Mouse (Mus musculus): ENCODE results near the gene Svep1. TPM values are rescaled to one million over a fixed set of nuclear protein-coding genes. Genes with fewer than 3 reads are reported as not detected.

The Svep1 gene
- total RNA-seq, 2 experiments from 2014 or later = 0.64 to 0.72 TPM

- TF ChIP-seq CTCF (conservative IDR thresholded peaks at IDR 0.05) = no peak
- no peak for DNase-seq (ENCODE audit: low spot score in 2 of 2)
- H3K4me3 ChIP-seq = no peak overlapping the region
- no peak overlapping the region for H3K27ac ChIP-seq
These were observed 47.1 kb downstream of the Svep1 start for GRCm38 (mm10) chr4:58159564-58159963.

DNA sequence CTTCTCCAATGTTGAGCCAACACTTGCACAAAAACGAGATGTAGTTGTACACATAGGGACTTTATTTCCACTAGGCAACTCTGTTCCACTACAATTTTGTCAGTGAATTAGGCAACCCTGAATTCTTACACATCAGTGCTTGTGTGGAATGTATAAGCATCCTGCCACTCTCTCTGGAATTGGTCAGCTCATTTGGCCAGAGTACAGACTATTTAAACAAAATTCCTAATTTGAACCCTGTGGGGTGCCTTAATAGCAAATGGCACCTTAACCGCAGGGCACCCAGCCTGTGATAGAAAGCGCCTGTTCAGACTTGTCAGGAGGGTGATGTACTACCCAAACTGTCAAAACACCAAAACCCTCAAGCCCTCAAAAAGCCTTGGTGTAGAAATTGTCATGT lies 56.4 kb downstream of the Svep1 start:
- TF ChIP-seq CTCF (conservative IDR thresholded peaks at IDR 0.05) = no peak
- no peak overlapping the region for H3K4me3 ChIP-seq
- no peak for DNase-seq (ENCODE audit: low spot score in 2 of 2)
- H3K27ac ChIP-seq = no peak overlapping the region

DNA sequence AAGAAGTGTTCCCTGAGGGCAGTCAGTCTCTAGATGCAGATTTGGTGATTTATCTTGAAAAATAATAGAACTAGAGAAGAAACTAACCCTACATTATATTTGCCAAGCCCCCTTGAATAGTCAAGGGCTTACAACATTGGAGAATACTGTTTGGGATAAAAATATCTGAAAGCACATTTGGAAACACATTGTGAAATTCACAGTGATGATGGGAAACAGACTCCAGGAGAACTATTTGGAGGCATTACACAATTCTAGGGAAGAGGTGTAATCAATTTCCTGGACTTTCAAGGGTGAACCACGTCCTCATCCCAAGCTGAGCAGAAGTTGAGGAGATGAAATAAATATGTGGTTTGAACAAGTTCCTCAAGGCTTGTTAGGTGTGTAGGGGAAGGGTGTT lies 57.5 kb downstream of the Svep1 start:
- Histone ChIP-seq H3K27ac (no peak overlapping the region), H3K4me3 (no peak overlapping the region)
- no peak for TF ChIP-seq CTCF (conservative IDR thresholded peaks at IDR 0.05)
- no peak for DNase-seq (ENCODE audit: low spot score in 2 of 2)

- no peak overlapping the region for H3K4me3 ChIP-seq
- H3K27ac ChIP-seq = no peak overlapping the region
- TF ChIP-seq CTCF (conservative IDR thresholded peaks at IDR 0.05) = no peak
- no peak for DNase-seq (ENCODE audit: low spot score in 2 of 2)
These were observed 58.1 kb downstream of the Svep1 start for GRCm38 (mm10) chr4:58148547-58148946.

GRCm38 (mm10) chr4:58146676-58147075 lies 60.0 kb downstream of the Svep1 start:
- no peak overlapping the region for H3K4me3 ChIP-seq
- TF ChIP-seq CTCF (conservative IDR thresholded peaks at IDR 0.05) = peak; percentile 47
- no peak for DNase-seq (ENCODE audit: low spot score in 2 of 2)
- H3K27ac ChIP-seq = no peak overlapping the region

DNA sequence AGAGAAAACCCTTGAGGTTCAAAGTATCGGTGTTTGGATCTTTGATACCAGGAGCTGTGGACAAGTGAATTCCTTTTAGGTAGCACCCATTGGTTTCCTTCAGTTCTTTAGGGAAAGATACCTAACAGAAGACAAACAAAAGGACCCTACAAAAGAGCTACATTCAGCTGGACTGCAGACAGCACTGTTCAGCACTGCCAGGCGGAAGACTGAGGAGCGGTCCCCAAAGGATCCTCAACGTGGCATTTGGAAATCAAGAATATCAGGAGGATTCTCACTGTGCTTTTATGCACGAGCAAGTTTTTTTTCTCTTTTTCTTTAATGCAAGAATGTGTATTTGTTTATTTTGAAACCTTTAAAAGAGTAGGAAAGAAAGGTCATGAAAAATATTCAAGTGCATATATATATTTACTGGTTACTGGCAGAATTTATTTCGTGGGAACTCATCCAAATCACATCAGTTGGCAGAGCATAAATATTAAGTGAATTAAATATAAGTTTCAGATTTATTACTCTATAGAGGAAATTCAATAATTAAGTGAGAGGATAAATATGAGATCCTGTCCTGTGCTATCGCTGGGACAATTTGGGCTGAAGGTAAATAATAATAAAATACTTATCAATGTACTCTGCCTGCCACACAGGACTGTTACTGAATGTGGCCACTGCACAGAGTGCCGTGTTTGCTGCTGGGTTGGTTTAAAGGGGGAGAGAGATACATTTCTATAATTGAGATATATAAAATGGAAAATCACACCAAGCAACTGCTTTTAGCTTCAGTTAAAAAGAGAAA lies 66.7 kb downstream of the Svep1 start:
- no peak for TF ChIP-seq CTCF (conservative IDR thresholded peaks at IDR 0.05)
- Histone ChIP-seq H3K27ac (no peak overlapping the region), H3K4me3 (no peak overlapping the region)
- no peak for DNase-seq (ENCODE audit: low spot score in 2 of 2)

DNA sequence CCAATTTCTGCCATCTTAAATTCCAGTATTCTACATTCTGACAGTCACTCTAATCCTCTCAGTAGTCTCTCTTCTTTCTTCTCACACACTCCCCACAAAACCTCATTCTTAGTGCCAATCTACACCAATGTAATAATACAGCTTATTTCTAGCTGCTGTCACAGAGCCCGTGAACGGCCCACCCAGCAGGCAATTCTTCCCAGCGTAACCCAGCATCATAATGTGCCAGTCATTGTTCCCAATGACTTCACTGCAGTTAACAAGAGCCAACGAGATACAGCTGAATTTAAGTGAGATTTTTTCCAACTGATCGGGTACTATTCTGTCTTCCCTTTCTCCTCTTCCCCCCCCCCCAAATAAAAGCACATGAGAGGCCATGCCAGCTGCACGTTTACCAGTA lies 67.4 kb downstream of the Svep1 start:
- no peak for TF ChIP-seq CTCF (conservative IDR thresholded peaks at IDR 0.05)
- H3K27ac ChIP-seq = no peak overlapping the region
- no peak overlapping the region for H3K4me3 ChIP-seq
- DNase-seq (ENCODE audit: low spot score in 2 of 2) = no peak

GRCm38 (mm10) chr4:58133610-58134309 lies 72.9 kb downstream of the Svep1 start:
- Histone ChIP-seq H3K4me3 (no peak overlapping the region), H3K27ac (no peak overlapping the region)
- DNase-seq (ENCODE audit: low spot score in 2 of 2) = no peak
- no peak for TF ChIP-seq CTCF (conservative IDR thresholded peaks at IDR 0.05)

- no peak for TF ChIP-seq CTCF (conservative IDR thresholded peaks at IDR 0.05)
- no peak overlapping the region for H3K27ac ChIP-seq
These were observed 76.8 kb downstream of the Svep1 start for GRCm38 (mm10) chr4:58129844-58130243.

DNA sequence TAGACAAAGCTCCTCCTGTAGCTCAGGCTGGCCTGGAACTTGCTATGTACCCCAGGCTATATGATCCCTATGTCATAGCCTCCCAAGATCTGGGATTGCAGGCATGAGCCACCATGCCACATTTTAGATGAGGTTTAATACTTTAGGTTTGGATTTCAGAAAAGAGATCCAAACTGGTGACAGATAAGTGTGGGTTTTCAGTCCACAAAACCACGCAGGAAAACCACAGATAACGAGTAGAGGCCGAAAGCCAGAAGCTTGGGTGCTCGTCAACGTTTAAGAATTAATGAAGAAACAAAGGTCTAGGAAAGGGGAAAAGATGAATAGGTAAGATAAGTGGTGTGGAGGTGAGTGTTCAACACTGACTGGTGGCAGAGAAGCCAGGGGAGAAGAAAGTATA lies 79.6 kb downstream of the Svep1 start:
- no peak for DNase-seq (ENCODE audit: low spot score in 2 of 2)
- no peak overlapping the region for H3K4me3 ChIP-seq
- TF ChIP-seq CTCF (conservative IDR thresholded peaks at IDR 0.05) = no peak
- H3K27ac ChIP-seq = no peak overlapping the region

More at GRCm38 (mm10) chr4:58129844-58130243, 76.8 kb downstream of the Svep1 start:
- no peak for DNase-seq (ENCODE audit: low spot score in 2 of 2)
- no peak overlapping the region for H3K4me3 ChIP-seq

DNA sequence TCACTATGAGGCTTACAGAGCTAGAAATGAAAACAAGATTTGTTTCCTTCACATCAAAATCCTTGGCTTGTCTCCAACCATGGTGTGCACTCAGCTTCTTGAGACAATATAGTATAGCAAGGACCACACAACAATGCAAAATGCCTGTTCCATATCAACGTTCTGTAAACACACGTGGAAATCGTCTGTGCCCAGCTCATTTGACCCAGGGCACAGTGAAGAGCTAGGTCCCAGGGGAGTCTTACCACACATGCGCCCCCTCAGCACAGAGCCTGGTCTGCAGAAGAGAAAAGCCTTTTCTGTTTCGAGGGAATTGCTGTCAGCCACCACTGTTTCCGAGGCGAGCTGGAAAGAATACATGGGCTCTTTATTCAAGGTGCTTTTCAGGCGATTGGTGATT lies 91.2 kb downstream of the Svep1 start:
- Histone ChIP-seq H3K27ac (no peak overlapping the region), H3K4me3 (no peak overlapping the region)
- no peak for DNase-seq (ENCODE audit: low spot score in 2 of 2)
- no peak for TF ChIP-seq CTCF (conservative IDR thresholded peaks at IDR 0.05)

GRCm38 (mm10) chr4:58111008-58111407 lies 95.7 kb downstream of the Svep1 start:
- DNase-seq (ENCODE audit: low spot score in 2 of 2) = no peak
- no peak overlapping the region for H3K4me3 ChIP-seq
- no peak for TF ChIP-seq CTCF (conservative IDR thresholded peaks at IDR 0.05)
- H3K27ac ChIP-seq = no peak overlapping the region

GRCm38 (mm10) chr4:58109793-58110192 lies 96.9 kb downstream of the Svep1 start:
- H3K27ac ChIP-seq = no peak overlapping the region
- DNase-seq (ENCODE audit: low spot score in 2 of 2) = no peak
- no peak overlapping the region for H3K4me3 ChIP-seq
- TF ChIP-seq CTCF (conservative IDR thresholded peaks at IDR 0.05) = no peak

DNA sequence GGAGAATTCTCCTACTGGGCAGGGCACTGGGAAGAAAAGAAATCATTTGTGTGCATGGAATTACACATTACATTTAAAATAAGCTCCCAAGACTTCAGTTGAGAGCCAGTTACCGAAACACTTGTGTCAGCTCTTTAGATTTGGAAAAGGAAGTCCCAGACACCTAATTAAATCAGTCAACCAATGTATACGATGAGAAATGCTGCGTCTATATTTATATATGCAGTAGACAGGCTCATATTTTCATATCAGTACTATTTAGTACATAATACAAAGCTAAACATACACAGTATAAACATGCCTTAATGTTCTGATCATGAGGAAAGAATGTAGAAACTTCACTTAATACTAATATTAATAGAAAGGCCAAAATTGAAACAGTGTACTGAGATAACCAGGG lies 98.3 kb downstream of the Svep1 start:
- TF ChIP-seq CTCF (conservative IDR thresholded peaks at IDR 0.05) = no peak
- no peak for DNase-seq (ENCODE audit: low spot score in 2 of 2)
- no peak overlapping the region for H3K4me3 ChIP-seq

More for the DNA sequence above, 98.3 kb downstream of the Svep1 start:
- no peak overlapping the region for H3K27ac ChIP-seq
